Mouse (Mus musculus): ENCODE data around the gene Gm21958. TPM values are rescaled to one million over a fixed set of nuclear protein-coding genes. Genes with fewer than 3 reads are reported as not detected.

The Gm21958 gene
- total and polyA plus RNA-seq, 3 experiments, result 0.45 TPM; not detected in 2

- TF ChIP-seq ZC3H11A (IDR thresholded peaks at IDR 0.05; ENCODE audit: low read depth, low read length) (no peak), ETS1 (IDR thresholded peaks at IDR 0.05; ENCODE audit: low read depth, low read length) (no peak), ELF1 (IDR thresholded peaks at IDR 0.05; ENCODE audit: low read depth, low read length) (no peak), POLR2AphosphoS2 (IDR thresholded peaks at IDR 0.05; ENCODE audit: low read length) (no peak)
Measured at GRCm38 (mm10) chr3:54741965-54742364, 27.8 kb upstream of the Gm21958 start (continued).

DNA sequence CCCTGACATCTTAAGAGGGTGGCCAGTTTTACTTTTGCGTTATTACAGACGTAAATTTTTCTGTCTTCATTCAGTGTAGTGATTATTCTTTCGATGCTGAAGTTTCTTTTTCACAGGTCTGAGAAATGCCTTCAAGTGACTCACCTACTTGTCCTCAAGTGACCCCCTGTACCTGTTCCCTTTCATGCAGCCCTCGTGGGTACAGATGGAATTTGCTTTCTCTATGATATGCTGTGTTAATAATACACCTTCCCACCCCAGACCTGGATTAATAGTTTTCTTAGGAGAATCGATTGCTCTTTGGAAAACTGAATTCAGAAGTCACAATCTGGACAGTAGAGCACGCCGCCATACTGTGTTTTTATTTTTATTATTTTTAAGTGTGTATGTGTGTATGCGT lies 23.2 kb upstream of the Gm21958 start:
- no peak for TF ChIP-seq RAD21 (IDR thresholded peaks at IDR 0.05; ENCODE audit: low read depth, low read length)
- TF ChIP-seq EP300 (IDR thresholded peaks at IDR 0.05; ENCODE audit: low read depth in 1 of 2, low read length in 2 of 2), result no peak
- TF ChIP-seq NRF1 (IDR thresholded peaks at IDR 0.05; ENCODE audit: insufficient read depth, low read depth, low read length, poor library complexity, severe bottlenecking), result no peak

GRCm38 (mm10) chr3:54736101-54736927 lies 22.2 kb upstream of the Gm21958 start:
- Histone ChIP-seq H3K4me3 (ENCODE audit: control insufficient read depth in 1 of 2, insufficient read depth in 1 of 2, low read depth in 2 of 2, low read length in 2 of 2) (peak overlapping the region; percentile 88 to 99), H3K27ac (ENCODE audit: control insufficient read depth, low read depth, low read length) (peak overlapping the region; percentile 89; the same call in 1 of the 2 replicates), H3K4me1 (ENCODE audit: control insufficient read depth in 1 of 2, insufficient read depth in 2 of 2, low read length in 2 of 2) (peaks cover 11 to 14% of the 10 kb centered on the region in 2 experiments), H3K27me3 (ENCODE audit: control insufficient read depth in 1 of 2, insufficient read depth in 2 of 2, low read length in 2 of 2) (no peaks in the 10 kb centered on the region), H3K79me2 (ENCODE audit: control insufficient read depth, insufficient read depth, low read length, poor library complexity) (peaks cover 36% of the 10 kb centered on the region), H3K36me3 (ENCODE audit: control insufficient read depth in 1 of 2, insufficient read depth in 2 of 2, low read length in 2 of 2) (peaks cover 16 to 30% of the 10 kb centered on the region in 2 experiments), H3K9me3 (replicated peaks; ENCODE audit: insufficient read depth, low read length) (no peaks in the 10 kb centered on the region), H3K9ac (ENCODE audit: control insufficient read depth, low read depth, low read length, poor library complexity, severe bottlenecking) (peak overlapping the region; percentile 91)
- peak; percentile 71 for DNase-seq (ENCODE audit: low read depth, low spot score)
- TF ChIP-seq GABPA (IDR thresholded peaks at IDR 0.05; ENCODE audit: low read depth, low read length) (no peak), MEF2A (IDR thresholded peaks at IDR 0.05; ENCODE audit: extremely low read depth, insufficient replicate concordance, low read depth, low read length, poor library complexity, severe bottlenecking) (no peak), HCFC1 (IDR thresholded peaks at IDR 0.05; ENCODE audit: low read depth, low read length) (no peak), MYC (IDR thresholded peaks at IDR 0.05; ENCODE audit: low read depth, low read length) (0 out of 2 replicates have a peak, but pooled peaks have one; percentile 36), ZNF384 (IDR thresholded peaks at IDR 0.05; ENCODE audit: low read depth, low read length) (peak; percentile 92), ZMIZ1 (IDR thresholded peaks at IDR 0.05; ENCODE audit: low read depth, low read length) (no peak), GATA1 (IDR thresholded peaks at IDR 0.05; ENCODE audit: low read depth, low read length) (no peak), NELFE (IDR thresholded peaks at IDR 0.05; ENCODE audit: low read depth, low read length) (no peak), MXI1 (IDR thresholded peaks at IDR 0.05; ENCODE audit: low read depth, low read length) (peak; percentile 30), POLR2AphosphoS5 (IDR thresholded peaks at IDR 0.05; ENCODE audit: borderline replicate concordance, low read depth, low read length) (no peak), CTCF (IDR thresholded peaks at IDR 0.05 in 2 of 3, conservative IDR thresholded peaks at IDR 0.05 in 1 of 3; ENCODE audit: control insufficient read depth in 1 of 3, insufficient read depth in 1 of 3, low read depth in 2 of 3, low read length in 3 of 3, poor library complexity in 1 of 3, severe bottlenecking in 1 of 3) (no peak), USF2 (IDR thresholded peaks at IDR 0.05; ENCODE audit: borderline replicate concordance in 1 of 2, insufficient read depth in 1 of 2, low read depth in 1 of 2, low read length in 2 of 2) (no peak), ELF1 (IDR thresholded peaks at IDR 0.05; ENCODE audit: low read depth, low read length) (no peak), TBP (IDR thresholded peaks at IDR 0.05; ENCODE audit: low read depth, low read length) (no peak), MAZ (IDR thresholded peaks at IDR 0.05; ENCODE audit: low read depth, low read length) (no peak), SMC3 (IDR thresholded peaks at IDR 0.05; ENCODE audit: low read depth, low read length) (no peak), RAD21 (IDR thresholded peaks at IDR 0.05; ENCODE audit: low read depth, low read length) (no peak), ZKSCAN1 (IDR thresholded peaks at IDR 0.05; ENCODE audit: low read depth, low read length) (no peak), UBTF (IDR thresholded peaks at IDR 0.05; ENCODE audit: borderline replicate concordance, insufficient read depth, low read depth, low read length) (no peak), KAT2A (conservative IDR thresholded peaks at IDR 0.05; ENCODE audit: low read depth, low read length) (no peak), MAX (IDR thresholded peaks at IDR 0.05; ENCODE audit: low read length) (peak; percentile 47; the same call in 1 of the 2 replicates), JUND (IDR thresholded peaks at IDR 0.05; ENCODE audit: low read depth, low read length) (no peak)

More for the DNA sequence above, 23.2 kb upstream of the Gm21958 start:
- H3K4me1 ChIP-seq (ENCODE audit: control insufficient read depth in 1 of 2, insufficient read depth in 2 of 2, low read length in 2 of 2), result peaks cover 11% of the 10 kb centered on the region in 2 experiments
- peaks cover 36% of the 10 kb centered on the region for H3K79me2 ChIP-seq (ENCODE audit: control insufficient read depth, insufficient read depth, low read length, poor library complexity)
- no peaks in the 10 kb centered on the region for H3K27me3 ChIP-seq (ENCODE audit: control insufficient read depth in 1 of 2, insufficient read depth in 2 of 2, low read length in 2 of 2)
- H3K36me3 ChIP-seq (ENCODE audit: control insufficient read depth in 1 of 2, insufficient read depth in 2 of 2, low read length in 2 of 2), result peaks cover 14 to 22% of the 10 kb centered on the region in 2 experiments
- DNase-seq (ENCODE audit: low read depth, low spot score), result no peak
- H3K4me3 ChIP-seq (ENCODE audit: control insufficient read depth in 1 of 2, insufficient read depth in 1 of 2, low read depth in 2 of 2, low read length in 2 of 2), result no peak overlapping the region
- no peaks in the 10 kb centered on the region for H3K9me3 ChIP-seq (replicated peaks; ENCODE audit: insufficient read depth, low read length)
- H3K27ac ChIP-seq (ENCODE audit: control insufficient read depth, low read depth, low read length), result no peak overlapping the region
- H3K9ac ChIP-seq (ENCODE audit: control insufficient read depth, low read depth, low read length, poor library complexity, severe bottlenecking), result no peak overlapping the region

Measured in MEL (cell line).